Mouse (Mus musculus) MEL (cell line): ENCODE data around the gene Mt1. TPM values are rescaled to one million over a fixed set of nuclear protein-coding genes. Genes with fewer than 3 reads are reported as not detected.

Experiments used
- DNase-seq: peaks from one replicate; pipeline ENCODE4 v3.0.0; 2011; ENCODE audit warnings: low read depth, low spot score
- H3K27ac ChIP-seq: 2 replicates; pipeline ENCODE4 v1.5.1; 2012; ENCODE audit warnings: low read depth, mild to moderate bottlenecking, control low read depth, low read length, moderate library complexity; ENCODE audit not compliant: control insufficient read depth
- H3K27me3 ChIP-seq, 2 experiments: fragments of 150-350 bp in 1 of 2; sonication (generic) in 1 of 2; 2 replicates each; pipeline ENCODE4 v1.6.1; 2012; ENCODE audit warnings: low read length in 2 of 2, mild to moderate bottlenecking in 2 of 2, improper control_type of control experiment in 1 of 2, moderate library complexity in 1 of 2; ENCODE audit not compliant: insufficient read depth in 2 of 2, control insufficient read depth in 1 of 2
- H3K36me3 ChIP-seq, 2 experiments: 2 replicates each; pipeline ENCODE4 v1.6.1; 2012 to 2014; ENCODE audit warnings: low read length in 2 of 2, improper control_type of control experiment in 1 of 2, inconsistent platforms in 1 of 2, mild to moderate bottlenecking in 1 of 2; ENCODE audit not compliant: insufficient read depth in 2 of 2, control insufficient read depth in 1 of 2
- H3K4me1 ChIP-seq, 2 experiments: fragments of 150-350 bp in 1 of 2; sonication (generic) in 1 of 2; 2 replicates each; pipeline ENCODE4 v1.6.1; 2012; ENCODE audit warnings: low read length in 2 of 2, improper control_type of control experiment in 1 of 2, mild to moderate bottlenecking in 1 of 2; ENCODE audit not compliant: insufficient read depth in 2 of 2, control insufficient read depth in 1 of 2
- H3K4me3 ChIP-seq, 2 experiments: fragments of 150-350 bp in 1 of 2; sonication (generic) in 1 of 2; 2 replicates each; pipeline ENCODE4 v1.5.1; 2012; ENCODE audit warnings: low read depth in 2 of 2, low read length in 2 of 2, mild to moderate bottlenecking in 2 of 2, moderate library complexity in 2 of 2, control low read depth in 1 of 2, improper control_type of control experiment in 1 of 2; ENCODE audit not compliant: control insufficient read depth in 1 of 2, insufficient read depth in 1 of 2
- H3K79me2 ChIP-seq: 2 replicates; pipeline ENCODE4 v1.6.1; 2012; ENCODE audit warnings: mild to moderate bottlenecking, low read length, moderate library complexity; ENCODE audit not compliant: control insufficient read depth, poor library complexity, insufficient read depth
- H3K9ac ChIP-seq: 2 replicates; pipeline ENCODE4 v1.6.1; 2012; ENCODE audit warnings: low read depth, mild to moderate bottlenecking, control low read depth, low read length, moderate library complexity; ENCODE audit not compliant: control insufficient read depth, poor library complexity, severe bottlenecking
- H3K9me3 ChIP-seq: fragments of 150-350 bp; sonication (generic); replicated peaks from 2 replicates; pipeline ENCODE4 v1.6.1; 2012; ENCODE audit warnings: mild to moderate bottlenecking, low read length, improper control_type of control experiment, moderate library complexity; ENCODE audit not compliant: insufficient read depth
- BHLHE40 ChIP-seq: IDR thresholded peaks from 2 replicates; pipeline ENCODE4 v1.6.1; 2012; ENCODE audit warnings: low read depth, mild to moderate bottlenecking, inconsistent platforms, low read length, improper control_type of control experiment, borderline replicate concordance
- CHD1 ChIP-seq: IDR thresholded peaks from 2 replicates; pipeline ENCODE4 v1.6.1; 2012; ENCODE audit warnings: low read depth, mild to moderate bottlenecking, inconsistent platforms, low read length, improper control_type of control experiment
- CTCF ChIP-seq, 3 experiments: IDR thresholded peaks in 2 of 3; conservative IDR thresholded peaks in 1 of 3; 2 replicates each; pipeline ENCODE4 v1.5.1; 2011 to 2012; ENCODE audit warnings: low read length in 3 of 3, low read depth in 2 of 3, mild to moderate bottlenecking in 2 of 3, improper control_type of control experiment in 1 of 3, inconsistent platforms in 1 of 3, mixed read lengths in 1 of 3, moderate library complexity in 1 of 3; ENCODE audit not compliant: control insufficient read depth in 1 of 3, insufficient read depth in 1 of 3, poor library complexity in 1 of 3, severe bottlenecking in 1 of 3
- ETS1 ChIP-seq: IDR thresholded peaks from 2 replicates; pipeline ENCODE4 v1.6.1; 2012; ENCODE audit warnings: low read depth, mild to moderate bottlenecking, inconsistent platforms, low read length, improper control_type of control experiment, moderate library complexity
- GABPA ChIP-seq: IDR thresholded peaks from 2 replicates; pipeline ENCODE4 v1.6.1; 2012; ENCODE audit warnings: low read depth, mild to moderate bottlenecking, inconsistent platforms, low read length, improper control_type of control experiment, moderate library complexity
- GATA1 ChIP-seq: IDR thresholded peaks from 2 replicates; pipeline ENCODE4 v1.6.1; 2011; ENCODE audit warnings: low read depth, low read length, improper control_type of control experiment
- KAT2A ChIP-seq: conservative IDR thresholded peaks from 2 replicates; pipeline ENCODE4 v1.6.1; 2012; ENCODE audit warnings: low read depth, low read length, improper control_type of control experiment, inconsistent platforms
- MAFK ChIP-seq: IDR thresholded peaks from 2 replicates; pipeline ENCODE4 v1.6.1; 2011; ENCODE audit warnings: low read depth, mild to moderate bottlenecking, low read length, improper control_type of control experiment, borderline replicate concordance
- MAX ChIP-seq: IDR thresholded peaks from 2 replicates; pipeline ENCODE4 v1.6.1; 2011; ENCODE audit warnings: low read length, improper control_type of control experiment
- MAZ ChIP-seq: IDR thresholded peaks from 2 replicates; pipeline ENCODE4 v1.6.1; 2012; ENCODE audit warnings: low read depth, mild to moderate bottlenecking, inconsistent platforms, low read length, improper control_type of control experiment
- MXI1 ChIP-seq: IDR thresholded peaks from 2 replicates; pipeline ENCODE4 v1.6.1; 2011; ENCODE audit warnings: mild to moderate bottlenecking, low read depth, low read length, improper control_type of control experiment
- MYC ChIP-seq: IDR thresholded peaks from 2 replicates; pipeline ENCODE4 v1.6.1; 2011; ENCODE audit warnings: low read depth, mild to moderate bottlenecking, low read length, improper control_type of control experiment, moderate library complexity
- NRF1 ChIP-seq: IDR thresholded peaks from 2 replicates; pipeline ENCODE4 v1.6.1; 2014; ENCODE audit warnings: low read depth, mild to moderate bottlenecking, inconsistent platforms, low read length, improper control_type of control experiment, moderate library complexity; ENCODE audit not compliant: poor library complexity, insufficient read depth, severe bottlenecking
- POLR2A ChIP-seq, 2 experiments: IDR thresholded peaks; 2 replicates each; pipeline ENCODE4 v1.6.1; 2011 to 2012; ENCODE audit warnings: low read length in 2 of 2, mild to moderate bottlenecking in 2 of 2, control low read depth in 1 of 2, improper control_type of control experiment in 1 of 2, low read depth in 1 of 2, moderate library complexity in 1 of 2; ENCODE audit not compliant: control insufficient read depth in 1 of 2, insufficient read depth in 1 of 2, poor library complexity in 1 of 2
- POLR2AphosphoS2 ChIP-seq: IDR thresholded peaks from 2 replicates; pipeline ENCODE4 v1.6.1; 2011; ENCODE audit warnings: low read length, improper control_type of control experiment
- RCOR1 ChIP-seq: IDR thresholded peaks from 2 replicates; pipeline ENCODE4 v1.6.1; 2012; ENCODE audit warnings: low read depth, mild to moderate bottlenecking, inconsistent platforms, low read length, improper control_type of control experiment
- SMC3 ChIP-seq: IDR thresholded peaks from 2 replicates; pipeline ENCODE4 v1.6.1; 2011; ENCODE audit warnings: low read depth, low read length, improper control_type of control experiment
- TAL1 ChIP-seq: IDR thresholded peaks from 2 replicates; pipeline ENCODE4 v1.6.1; 2012; ENCODE audit warnings: mild to moderate bottlenecking, inconsistent platforms, low read length, moderate library complexity, mixed read lengths
- TBP ChIP-seq: IDR thresholded peaks from 2 replicates; pipeline ENCODE4 v1.8.0; 2011; ENCODE audit warnings: low read depth, low read length, improper control_type of control experiment
- TCF12 ChIP-seq: IDR thresholded peaks from 2 replicates; pipeline ENCODE4 v1.6.1; 2014; ENCODE audit warnings: low read depth, mild to moderate bottlenecking, inconsistent platforms, low read length, improper control_type of control experiment, moderate library complexity
- UBTF ChIP-seq: IDR thresholded peaks from 2 replicates; pipeline ENCODE4 v1.6.1; 2012; ENCODE audit warnings: low read depth, mild to moderate bottlenecking, inconsistent platforms, low read length, improper control_type of control experiment, moderate library complexity, borderline replicate concordance; ENCODE audit not compliant: insufficient read depth
- USF1 ChIP-seq: IDR thresholded peaks from 2 replicates; pipeline ENCODE4 v1.6.1; 2014; ENCODE audit warnings: low read depth, mild to moderate bottlenecking, inconsistent platforms, low read length, improper control_type of control experiment, moderate library complexity
- USF2 ChIP-seq, 2 experiments: IDR thresholded peaks; 2 replicates each; pipeline ENCODE4 v1.6.1; 2011 to 2012; ENCODE audit warnings: improper control_type of control experiment in 2 of 2, low read length in 2 of 2, borderline replicate concordance in 1 of 2, inconsistent platforms in 1 of 2, low read depth in 1 of 2, mild to moderate bottlenecking in 1 of 2; ENCODE audit not compliant: insufficient read depth in 1 of 2
- ZKSCAN1 ChIP-seq: IDR thresholded peaks from 2 replicates; pipeline ENCODE4 v1.6.1; 2012; ENCODE audit warnings: low read depth, mild to moderate bottlenecking, inconsistent platforms, low read length, improper control_type of control experiment, moderate library complexity
- ZMIZ1 ChIP-seq: IDR thresholded peaks from 2 replicates; pipeline ENCODE4 v1.6.1; 2012; ENCODE audit warnings: low read depth, mild to moderate bottlenecking, inconsistent platforms, low read length, improper control_type of control experiment, moderate library complexity
- ZNF384 ChIP-seq: IDR thresholded peaks from 2 replicates; pipeline ENCODE4 v1.6.1; 2012; ENCODE audit warnings: low read depth, mild to moderate bottlenecking, inconsistent platforms, low read length, improper control_type of control experiment
- polyA plus RNA-seq, 2 experiments: library from polyadenylated mRNA; stranded (reverse) in 1 of 2; unstranded in 1 of 2; fragments of >175 nt in 1 of 2; fragments of >200 nt in 1 of 2; gene quantifications; 2 replicates each; pipeline versions ENCODE4 v1.2.1 to v1.2.4; 2012; ENCODE audit warnings: low replicate concordance in 2 of 2, low read depth in 1 of 2; ENCODE audit not compliant: insufficient read length in 2 of 2, insufficient read depth in 1 of 2, missing spikeins in 1 of 2
- total RNA-seq: library from RNA; depleted of rRNA; stranded (reverse); fragments of 300-350 nt; gene quantifications from 2 replicates; pipeline ENCODE4 v1.2.3, GENCODE M21; 2012

Mt1 gene
- total and polyA plus RNA-seq, 3 experiments = 1,017 to 2,940 (median 1,189) TPM

DNA sequence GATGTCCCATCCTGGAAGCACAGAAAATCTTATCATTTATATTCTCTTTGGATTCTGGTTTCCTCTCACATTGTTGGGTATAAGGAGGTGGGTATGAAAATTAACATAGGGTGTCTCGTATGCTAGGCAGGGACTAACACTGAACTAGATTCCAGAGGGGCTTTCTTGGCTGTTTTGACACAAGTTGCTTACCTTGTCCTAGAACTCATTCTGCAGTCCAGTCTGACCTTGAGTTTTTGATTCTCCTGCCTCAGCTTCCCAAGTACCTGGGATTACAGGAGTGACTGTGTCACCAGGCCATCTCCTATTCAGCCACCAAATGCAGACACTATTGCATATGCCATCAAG is 1.7 kb downstream of the Mt1 start:
- no peaks in the 10 kb centered on the region for H3K9me3 ChIP-seq
- DNase-seq = peak; percentile 53
- peaks cover 0 to 8% of the 10 kb centered on the region in 2 experiments; a peak in 2 of 4 replicates for H3K36me3 ChIP-seq
- H3K4me1 ChIP-seq = peaks cover 0 to 13% of the 10 kb centered on the region in 2 experiments; a peak in 2 of 4 replicates
- peak overlapping the region; percentile 97 for H3K27ac ChIP-seq
- peak overlapping the region; percentile 82 to 88 for H3K4me3 ChIP-seq
- peak overlapping the region; percentile 91 for H3K9ac ChIP-seq
- TF ChIP-seq USF2 (IDR thresholded peaks at IDR 0.05; ENCODE audit: borderline replicate concordance in 1 of 2, insufficient read depth in 1 of 2, low read depth in 1 of 2, low read length in 2 of 2) (no peak), MAX (no peak), MAFK (0 out of 2 replicates have a peak, but pooled peaks have one; percentile 11), TBP (0 out of 2 replicates have a peak, but pooled peaks have one; percentile 3), BHLHE40 (no peak), NRF1 (no peak), GABPA (no peak), ZMIZ1 (0 out of 2 replicates have a peak, but pooled peaks have one; percentile 43), UBTF (no peak), ETS1 (no peak), TCF12 (no peak), TAL1 (no peak), POLR2AphosphoS2 (peak; percentile 62; the same call in 1 of the 2 replicates), SMC3 (no peak), POLR2A (IDR thresholded peaks at IDR 0.05; ENCODE audit: control insufficient read depth in 1 of 2, insufficient read depth in 1 of 2, low read depth in 1 of 2, low read length in 2 of 2, poor library complexity in 1 of 2) (no peak), MAZ (no peak)
- TF ChIP-seq, all 39 proteins: peak for 4
- Histone ChIP-seq H3K27me3 (no peaks in the 10 kb centered on the region), H3K79me2 (peaks cover 17% of the 10 kb centered on the region)

DNA sequence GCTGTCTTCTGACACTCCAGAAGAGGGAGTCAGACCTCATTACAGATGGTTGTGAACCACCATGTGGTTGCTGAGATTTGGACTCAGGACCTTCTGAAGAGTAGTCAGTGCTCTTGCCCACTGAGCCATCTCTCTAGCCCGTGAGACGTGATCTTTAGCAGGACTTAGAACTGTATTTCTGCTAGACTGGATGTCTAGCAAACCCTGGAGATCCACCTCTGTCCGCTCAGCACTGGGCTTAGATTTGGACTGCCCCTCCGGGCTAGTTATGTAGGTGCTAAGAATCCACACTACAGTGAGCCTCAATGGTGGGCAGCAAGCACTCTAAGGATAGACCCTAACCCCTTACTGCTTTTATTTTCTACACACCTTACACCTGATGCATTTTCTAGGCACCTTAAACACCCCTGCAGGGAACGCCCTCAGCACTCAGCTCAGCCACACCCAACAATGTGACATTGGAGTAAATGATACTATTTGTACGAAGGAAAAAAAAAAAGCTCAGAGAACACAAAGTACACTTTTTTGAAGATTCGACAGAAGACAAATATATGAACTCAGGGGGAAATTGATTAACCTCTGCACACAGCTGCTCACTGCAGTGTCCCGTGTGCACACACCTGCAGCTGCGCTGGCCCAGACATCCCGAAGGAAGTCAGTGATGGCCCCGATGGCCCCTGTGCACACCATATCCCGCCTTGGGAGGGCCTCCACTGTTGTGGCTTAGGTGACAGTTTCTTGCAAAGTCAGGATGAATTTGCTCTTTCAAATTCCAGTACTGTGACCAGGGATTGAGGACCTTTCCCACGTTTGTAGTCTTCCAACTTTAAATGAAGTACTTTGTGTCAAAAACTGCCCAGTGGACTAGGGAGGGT is 3.4 kb downstream of the Mt1 start:
- Histone ChIP-seq H3K4me1 (peaks cover 0 to 16% of the 10 kb centered on the region in 2 experiments; a peak in 2 of 4 replicates), H3K27me3 (no peaks in the 10 kb centered on the region), H3K27ac (peak overlapping the region; percentile 72), H3K9ac (peak overlapping the region; percentile 62), H3K4me3 (peak overlapping the region; percentile 62 to 74), H3K36me3 (peaks cover 0 to 5% of the 10 kb centered on the region in 2 experiments; a peak in 2 of 4 replicates), H3K9me3 (no peaks in the 10 kb centered on the region), H3K79me2 (peaks cover 17% of the 10 kb centered on the region)
- DNase-seq = peak; percentile 62
- TF ChIP-seq POLR2A (IDR thresholded peaks at IDR 0.05; ENCODE audit: control insufficient read depth in 1 of 2, insufficient read depth in 1 of 2, low read depth in 1 of 2, low read length in 2 of 2, poor library complexity in 1 of 2) (no peak), TAL1 (no peak), KAT2A (no peak), MAZ (no peak), CHD1 (no peak), USF1 (no peak), NRF1 (no peak), GATA1 (no peak), ZMIZ1 (no peak), RCOR1 (no peak), CTCF (IDR thresholded peaks at IDR 0.05 in 2 of 3, conservative IDR thresholded peaks at IDR 0.05 in 1 of 3; ENCODE audit: control insufficient read depth in 1 of 3, insufficient read depth in 1 of 3, low read depth in 2 of 3, low read length in 3 of 3, poor library complexity in 1 of 3, severe bottlenecking in 1 of 3) (peak in 1 of 3 experiments; percentile 0; a peak in 1 of 6 replicates), ZNF384 (peak; percentile 58; the same call in 1 of the 2 replicates), MYC (0 out of 2 replicates have a peak, but pooled peaks have one; percentile 31), POLR2AphosphoS2 (no peak), USF2 (IDR thresholded peaks at IDR 0.05; ENCODE audit: borderline replicate concordance in 1 of 2, insufficient read depth in 1 of 2, low read depth in 1 of 2, low read length in 2 of 2) (no peak), MXI1 (peak; percentile 15; the same call in 1 of the 2 replicates), BHLHE40 (no peak), ZKSCAN1 (no peak), MAFK (no peak)
